Mouse (Mus musculus) bone marrow, adult 2 months (tissue): ENCODE data around the gene Fkbp4.

ENCODE experiments used
- CTCF ChIP-seq: fragments of 200-500 bp; IDR thresholded peaks from 2 replicates; pipeline ENCODE4 v1.5.1; 2011; ENCODE audit warnings: low read length, control low read depth; ENCODE audit not compliant: control insufficient read depth, insufficient read depth
- POLR2A ChIP-seq: fragments of 200-500 bp; IDR thresholded peaks from 2 replicates; pipeline ENCODE4 v1.6.1; 2011; ENCODE audit warnings: low read depth, mild to moderate bottlenecking, control low read depth, low read length, borderline replicate concordance; ENCODE audit not compliant: control insufficient read depth

GRCm38 (mm10) chr6:128397574-128398261, 40.8 kb downstream of the Fkbp4 start:
- TF ChIP-seq CTCF, result no peak
- TF ChIP-seq POLR2A, result no peak
